Mouse (Mus musculus): ENCODE measurements at regions not wholly inside any gene's neighbourhood (a gene's known extent, or its start where the extent isn't known, plus 50 kb on each side); places are given as distances from the start of the nearest gene placed in this dataset.

- no peak for TF ChIP-seq CTCF (IDR thresholded peaks at IDR 0.05; ENCODE audit: borderline replicate concordance, insufficient read depth, low read length)
- TF ChIP-seq POLR2A (IDR thresholded peaks at IDR 0.05; ENCODE audit: low read depth, low read length) = no peak
- H3K4me1 ChIP-seq (ENCODE audit: control insufficient read depth, insufficient read depth, low read length) = no peaks in the 10 kb centered on the region
- no peak overlapping the region for H3K27ac ChIP-seq (ENCODE audit: insufficient read depth, low read length)
- H3K4me3 ChIP-seq (ENCODE audit: insufficient read depth, low read length) = no peak overlapping the region
Observed at GRCm38 (mm10) chr3:83586551-83586950, 179.6 kb upstream of the Sfrp2 start.

GRCm38 (mm10) chr3:83589127-83589526 is 177.0 kb upstream of the Sfrp2 start:
- H3K27ac ChIP-seq (ENCODE audit: insufficient read depth, low read length) = no peak overlapping the region
- H3K4me1 ChIP-seq (ENCODE audit: control insufficient read depth, insufficient read depth, low read length) = no peaks in the 10 kb centered on the region
- H3K4me3 ChIP-seq (ENCODE audit: insufficient read depth, low read length) = no peak overlapping the region
- TF ChIP-seq POLR2A (IDR thresholded peaks at IDR 0.05; ENCODE audit: low read depth, low read length) (no peak), CTCF (IDR thresholded peaks at IDR 0.05; ENCODE audit: borderline replicate concordance, insufficient read depth, low read length) (no peak)

GRCm38 (mm10) chr3:83591206-83591605 is 174.9 kb upstream of the Sfrp2 start:
- no peak for TF ChIP-seq POLR2A (IDR thresholded peaks at IDR 0.05; ENCODE audit: low read depth, low read length)
- no peak for TF ChIP-seq CTCF (IDR thresholded peaks at IDR 0.05; ENCODE audit: borderline replicate concordance, insufficient read depth, low read length)

DNA sequence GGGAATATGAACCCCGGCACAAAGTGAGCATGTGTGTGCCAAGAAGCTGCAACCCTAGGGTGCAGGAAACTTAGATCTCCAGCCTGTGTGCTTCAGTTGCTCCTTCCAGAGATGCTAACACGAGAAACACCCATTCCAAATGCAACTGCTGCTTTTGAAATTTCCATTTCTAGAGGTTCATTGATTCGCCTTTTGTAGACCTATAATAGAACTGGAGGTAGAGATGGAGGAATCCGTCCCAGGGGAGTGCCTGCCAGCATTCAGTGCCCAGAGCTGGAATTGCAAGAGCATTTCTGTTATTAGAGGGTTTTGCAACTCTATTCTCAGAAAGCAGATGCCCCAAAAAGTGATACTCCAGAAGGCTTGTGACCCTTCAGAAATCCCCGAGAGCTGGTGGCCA is 172.8 kb upstream of the Sfrp2 start:
- H3K27ac ChIP-seq (ENCODE audit: insufficient read depth, low read length) = no peak overlapping the region
- TF ChIP-seq POLR2A (IDR thresholded peaks at IDR 0.05; ENCODE audit: low read depth, low read length) = no peak
- no peaks in the 10 kb centered on the region for H3K4me1 ChIP-seq (ENCODE audit: control insufficient read depth, insufficient read depth, low read length)
- H3K4me3 ChIP-seq (ENCODE audit: insufficient read depth, low read length) = no peak overlapping the region

More at GRCm38 (mm10) chr3:83591206-83591605, 174.9 kb upstream of the Sfrp2 start:
- Histone ChIP-seq H3K4me1 (ENCODE audit: control insufficient read depth, insufficient read depth, low read length) (no peaks in the 10 kb centered on the region), H3K4me3 (ENCODE audit: insufficient read depth, low read length) (no peak overlapping the region), H3K27ac (ENCODE audit: insufficient read depth, low read length) (no peak overlapping the region)

DNA sequence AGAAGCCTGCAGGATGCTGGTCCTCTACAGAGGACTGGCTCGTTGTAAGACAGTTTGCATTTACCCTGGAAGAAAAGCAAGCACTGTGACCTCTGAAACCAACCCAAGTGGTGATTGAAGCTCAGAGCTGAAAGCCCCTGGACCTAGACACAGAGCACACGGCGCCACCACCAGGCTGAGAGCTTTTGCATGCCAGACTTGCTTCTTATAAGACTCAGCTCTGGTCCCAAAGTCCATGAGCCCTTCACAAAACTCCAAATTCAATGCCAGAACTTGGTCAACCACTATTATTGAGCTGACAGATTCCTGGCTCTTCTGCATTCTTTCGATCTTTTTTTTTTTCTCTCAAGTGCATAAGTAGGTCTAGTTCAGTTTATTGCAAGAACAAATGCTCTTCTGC is 164.6 kb upstream of the Sfrp2 start:
- Histone ChIP-seq H3K4me1 (ENCODE audit: control insufficient read depth, insufficient read depth, low read length) (no peaks in the 10 kb centered on the region), H3K4me3 (ENCODE audit: insufficient read depth, low read length) (no peak overlapping the region), H3K27ac (ENCODE audit: insufficient read depth, low read length) (no peak overlapping the region)
- TF ChIP-seq CTCF (IDR thresholded peaks at IDR 0.05; ENCODE audit: borderline replicate concordance, insufficient read depth, low read length) (no peak), POLR2A (IDR thresholded peaks at IDR 0.05; ENCODE audit: low read depth, low read length) (no peak)

GRCm38 (mm10) chr3:83609095-83609770 is 156.9 kb upstream of the Sfrp2 start:
- Histone ChIP-seq H3K27ac (ENCODE audit: insufficient read depth, low read length) (no peak overlapping the region), H3K4me3 (ENCODE audit: insufficient read depth, low read length) (no peak overlapping the region), H3K4me1 (ENCODE audit: control insufficient read depth, insufficient read depth, low read length) (no peaks in the 10 kb centered on the region)
- TF ChIP-seq POLR2A (IDR thresholded peaks at IDR 0.05; ENCODE audit: low read depth, low read length) = no peak

DNA sequence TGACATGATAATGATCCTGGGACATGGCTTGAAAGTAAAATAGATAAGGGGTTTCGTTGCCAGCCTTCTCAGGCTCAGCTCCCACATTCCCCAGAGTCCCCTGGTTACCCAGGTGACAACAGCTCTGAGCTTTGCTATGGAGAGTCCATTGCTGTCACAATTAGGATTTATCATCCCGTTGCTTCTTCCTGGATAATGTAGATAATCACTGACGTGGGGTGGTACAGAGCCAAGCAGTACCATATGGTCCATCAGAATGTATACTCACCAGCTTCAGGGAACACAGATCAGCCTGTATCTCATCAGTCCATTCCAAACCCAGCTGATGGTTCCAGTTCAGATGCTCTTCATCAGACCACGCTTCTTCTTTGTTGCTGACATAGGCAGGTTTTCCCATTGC is 145.7 kb upstream of the Sfrp2 start:
- TF ChIP-seq CTCF (IDR thresholded peaks at IDR 0.05; ENCODE audit: borderline replicate concordance, insufficient read depth, low read length) (no peak), POLR2A (IDR thresholded peaks at IDR 0.05; ENCODE audit: low read depth, low read length) (no peak)
- H3K4me1 ChIP-seq (ENCODE audit: control insufficient read depth, insufficient read depth, low read length) = no peaks in the 10 kb centered on the region
- H3K27ac ChIP-seq (ENCODE audit: insufficient read depth, low read length) = no peak overlapping the region
- no peak overlapping the region for H3K4me3 ChIP-seq (ENCODE audit: insufficient read depth, low read length)

DNA sequence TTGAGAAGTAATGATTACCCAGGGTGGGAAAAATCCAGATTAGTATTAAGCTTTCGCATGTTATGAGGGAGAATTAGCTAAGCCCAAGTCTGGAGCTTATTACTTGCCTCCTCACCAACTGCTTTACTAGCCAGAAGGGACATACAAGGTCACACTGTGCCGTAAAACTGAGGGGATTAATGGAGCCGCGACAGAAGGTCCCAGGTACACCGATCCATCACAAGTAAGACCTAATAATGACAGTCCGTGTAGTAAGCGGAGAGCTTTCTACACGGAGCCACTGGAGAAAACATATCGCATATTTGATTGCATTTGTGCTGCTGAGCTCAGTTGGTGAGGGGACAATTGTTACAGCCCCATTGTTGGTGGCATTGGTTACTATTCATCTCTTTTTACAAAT is 133.1 kb upstream of the Sfrp2 start:
- H3K27ac ChIP-seq (ENCODE audit: insufficient read depth, low read length) = no peak overlapping the region
- H3K4me1 ChIP-seq (ENCODE audit: control insufficient read depth, insufficient read depth, low read length) = no peaks in the 10 kb centered on the region
- no peak for TF ChIP-seq POLR2A (IDR thresholded peaks at IDR 0.05; ENCODE audit: low read depth, low read length)
- no peak for TF ChIP-seq CTCF (IDR thresholded peaks at IDR 0.05; ENCODE audit: borderline replicate concordance, insufficient read depth, low read length)
- H3K4me3 ChIP-seq (ENCODE audit: insufficient read depth, low read length) = no peak overlapping the region

DNA sequence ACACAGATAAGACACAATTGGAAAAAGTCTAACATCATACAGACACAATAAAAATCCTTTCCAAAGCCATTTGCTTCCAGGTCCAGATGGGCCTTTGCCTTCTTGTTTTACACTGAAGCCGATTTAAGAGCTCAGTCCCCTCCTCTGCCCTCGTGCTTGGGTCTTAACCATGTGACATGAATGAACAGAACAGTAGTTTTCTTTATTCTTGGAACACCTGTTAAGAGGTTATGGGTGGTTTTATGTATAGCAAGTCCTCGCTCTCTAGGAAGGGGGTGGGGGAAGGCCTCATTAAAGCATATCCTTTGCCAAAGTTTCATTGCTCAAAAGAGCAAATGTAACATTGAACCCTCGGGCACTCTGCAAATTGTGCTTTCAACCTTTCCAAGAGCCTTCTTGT is 125.7 kb upstream of the Sfrp2 start:
- Histone ChIP-seq H3K4me3 (ENCODE audit: insufficient read depth, low read length) (no peak overlapping the region), H3K4me1 (ENCODE audit: control insufficient read depth, insufficient read depth, low read length) (no peaks in the 10 kb centered on the region), H3K27ac (ENCODE audit: insufficient read depth, low read length) (no peak overlapping the region)
- TF ChIP-seq POLR2A (IDR thresholded peaks at IDR 0.05; ENCODE audit: low read depth, low read length) = no peak
- no peak for TF ChIP-seq CTCF (IDR thresholded peaks at IDR 0.05; ENCODE audit: borderline replicate concordance, insufficient read depth, low read length)

DNA sequence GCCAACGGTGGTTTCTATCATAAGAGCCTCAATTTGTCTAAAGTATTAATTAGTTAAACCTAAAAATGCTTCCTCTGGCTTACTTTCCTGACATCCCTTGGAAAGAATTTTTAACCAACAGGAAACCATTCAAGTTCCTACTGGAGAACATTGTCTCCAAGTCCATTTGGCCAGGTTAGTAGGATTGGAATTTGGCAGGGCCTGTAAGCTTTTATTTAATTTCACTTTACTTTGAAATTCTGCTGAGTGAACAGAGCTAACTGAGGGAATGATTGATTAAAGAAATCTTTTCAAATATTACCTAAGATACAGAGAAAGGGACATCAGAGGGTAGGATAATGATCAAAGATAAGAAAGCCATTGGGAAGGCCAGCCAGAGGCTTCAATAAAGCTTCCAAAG is 102.4 kb upstream of the Sfrp2 start:
- Histone ChIP-seq H3K27ac (ENCODE audit: insufficient read depth, low read length) (no peak overlapping the region), H3K4me1 (ENCODE audit: control insufficient read depth, insufficient read depth, low read length) (no peaks in the 10 kb centered on the region), H3K4me3 (ENCODE audit: insufficient read depth, low read length) (no peak overlapping the region)
- no peak for TF ChIP-seq POLR2A (IDR thresholded peaks at IDR 0.05; ENCODE audit: low read depth, low read length)
- TF ChIP-seq CTCF (IDR thresholded peaks at IDR 0.05; ENCODE audit: borderline replicate concordance, insufficient read depth, low read length) = no peak

DNA sequence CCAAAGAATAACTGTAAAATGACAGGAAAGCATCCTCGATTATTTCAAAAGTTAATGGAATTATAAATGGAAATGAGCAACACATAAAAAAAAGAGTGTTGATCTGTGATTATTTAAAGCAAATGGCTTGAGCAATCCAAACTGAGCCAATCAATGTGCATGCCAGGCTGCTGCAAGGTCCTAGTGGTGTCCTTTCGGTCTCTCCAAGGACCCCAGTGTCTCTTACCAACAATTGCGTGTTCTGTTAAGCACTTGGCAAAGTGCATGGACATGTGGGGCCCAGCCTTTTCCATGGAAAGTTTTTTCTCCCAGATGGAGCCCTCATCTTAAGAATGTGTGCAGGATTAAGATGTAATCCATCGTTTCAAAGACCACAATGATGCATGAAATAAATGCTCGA is 90.0 kb upstream of the Sfrp2 start:
- no peak overlapping the region for H3K27ac ChIP-seq (ENCODE audit: insufficient read depth, low read length)
- TF ChIP-seq CTCF (IDR thresholded peaks at IDR 0.05; ENCODE audit: borderline replicate concordance, insufficient read depth, low read length) (no peak), POLR2A (IDR thresholded peaks at IDR 0.05; ENCODE audit: low read depth, low read length) (no peak)
- H3K4me3 ChIP-seq (ENCODE audit: insufficient read depth, low read length) = no peak overlapping the region
- no peaks in the 10 kb centered on the region for H3K4me1 ChIP-seq (ENCODE audit: control insufficient read depth, insufficient read depth, low read length)
